Mouse (Mus musculus) G1E (cell line): Measurements from ENCODE around the gene Slc30a2.

Experiments
- CTCF ChIP-seq: IDR thresholded peaks from 2 replicates; pipeline ENCODE4 v1.5.1; 2012; ENCODE audit warnings: low read depth, low read length, inconsistent platforms, mixed read lengths
- GATA1 ChIP-seq: IDR thresholded peaks from 2 replicates; pipeline ENCODE4 v1.6.1; 2012; ENCODE audit warnings: borderline replicate concordance, low read length, inconsistent platforms, mixed read lengths
- POLR2AphosphoS5 ChIP-seq: IDR thresholded peaks from 2 replicates; pipeline ENCODE4 v1.6.1; 2012; ENCODE audit warnings: low read depth, low read length, inconsistent platforms; ENCODE audit not compliant: insufficient replicate concordance

- no peak for TF ChIP-seq CTCF
- TF ChIP-seq GATA1 = no peak
- no peak for TF ChIP-seq POLR2AphosphoS5
Observed at GRCm38 (mm10) chr4:134302084-134302483, 40.9 kb upstream of the Slc30a2 start.
